Mouse (Mus musculus) myocyte (in vitro differentiated cells): ENCODE measurements around the gene Coasy.

Experiments
- E2F4 ChIP-seq: IDR thresholded peaks from one replicate; pipeline ENCODE4 v1.6.1; 2011; ENCODE audit warnings: mild to moderate bottlenecking, control low read depth, moderate library complexity; ENCODE audit not compliant: insufficient read depth
- MYOD1 ChIP-seq, 3 experiments: IDR thresholded peaks; one replicate each; pipeline ENCODE4 v1.6.1; 2011; ENCODE audit warnings: control low read depth in 2 of 3, low read depth in 2 of 3, mild to moderate bottlenecking in 2 of 3, moderate library complexity in 1 of 3; ENCODE audit not compliant: insufficient read length in 2 of 3, control insufficient read depth in 1 of 3
- MYOG ChIP-seq, 3 experiments: IDR thresholded peaks; one replicate each; pipeline ENCODE4 v1.6.1; 2011; ENCODE audit warnings: control low read depth in 2 of 3, low read depth in 2 of 3, mild to moderate bottlenecking in 2 of 3; ENCODE audit not compliant: insufficient read length in 2 of 3, control insufficient read depth in 1 of 3, insufficient read depth in 1 of 3
- POLR2A ChIP-seq: IDR thresholded peaks from one replicate; pipeline ENCODE4 v1.6.1; 2011; ENCODE audit warnings: low read depth, mild to moderate bottlenecking, control low read depth, moderate library complexity; ENCODE audit not compliant: insufficient read length
- POLR2AphosphoS2 ChIP-seq: IDR thresholded peaks from one replicate; pipeline ENCODE4 v1.6.1; 2011; ENCODE audit warnings: low read depth, control low read depth; ENCODE audit not compliant: insufficient read length
- USF1 ChIP-seq: IDR thresholded peaks from one replicate; pipeline ENCODE4 v1.6.1; 2011; ENCODE audit warnings: low read depth, mild to moderate bottlenecking, control low read depth, moderate library complexity

GRCm38 (mm10) chr11:101084246-101084645 is 1.9 kb downstream of the Coasy start:
- TF ChIP-seq USF1 (no peak), E2F4 (no peak), POLR2A (no peak), POLR2AphosphoS2 (no peak), MYOG (IDR thresholded peaks at IDR 0.05; ENCODE audit: control insufficient read depth in 1 of 3, insufficient read depth in 1 of 3, insufficient read length in 2 of 3, low read depth in 2 of 3) (no peak), MYOD1 (IDR thresholded peaks at IDR 0.05; ENCODE audit: control insufficient read depth in 1 of 3, insufficient read length in 2 of 3, low read depth in 2 of 3) (no peak)
